Mouse (Mus musculus) c-Kit-positive CD71-negative TER-119-negative erythroid progenitor cells, embryonic 14.5 days (primary cell): ENCODE data around the gene Flrt2.

Source experiments
- DNase-seq: peaks from one replicate; pipeline ENCODE4 v3.0.0-alpha.2; 2013; ENCODE audit warnings: low read depth

Gene Flrt2

GRCm38 (mm10) chr12:95734075-95734474 is 42.0 kb downstream of the Flrt2 start:
- no peak for DNase-seq

DNA sequence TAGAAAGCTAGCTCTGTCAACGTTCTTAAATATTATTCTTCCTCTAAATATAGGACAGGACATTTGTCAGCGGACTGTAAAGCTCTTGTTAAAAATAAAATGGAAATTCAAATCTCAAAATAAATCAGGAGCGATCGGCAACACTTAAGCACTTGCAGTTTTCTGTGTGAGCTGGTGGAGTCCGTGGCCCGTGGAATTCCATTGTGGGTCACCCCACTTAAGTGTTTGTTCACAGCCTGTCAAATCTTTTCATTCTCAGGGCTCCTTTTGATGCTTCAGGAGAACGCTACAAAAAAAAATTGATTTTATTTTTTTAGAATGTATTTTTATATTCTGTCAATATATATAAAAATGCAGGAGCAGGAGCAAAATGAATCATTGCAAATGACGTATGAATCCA is 45.5 kb downstream of the Flrt2 start:
- no peak for DNase-seq

DNA sequence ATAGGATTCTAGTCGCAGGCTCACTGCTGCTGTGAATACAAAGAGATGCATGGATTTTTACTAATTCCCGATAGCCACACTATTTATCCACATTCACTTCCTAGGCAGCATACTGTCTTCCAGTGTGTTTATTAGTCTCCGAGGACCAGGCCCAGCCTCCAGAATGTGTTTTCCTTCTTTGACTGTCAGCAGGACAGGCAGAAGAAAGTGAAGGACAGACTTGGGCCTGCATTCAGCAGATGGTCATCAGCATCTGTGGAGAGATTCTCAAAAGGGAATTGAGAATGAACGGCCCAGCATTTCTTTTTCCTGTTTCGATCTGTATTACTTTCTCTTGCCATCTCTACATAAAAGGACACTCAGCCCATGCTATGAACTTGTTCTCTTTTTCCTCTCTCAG is 46.0 kb downstream of the Flrt2 start:
- DNase-seq: no peak

DNA sequence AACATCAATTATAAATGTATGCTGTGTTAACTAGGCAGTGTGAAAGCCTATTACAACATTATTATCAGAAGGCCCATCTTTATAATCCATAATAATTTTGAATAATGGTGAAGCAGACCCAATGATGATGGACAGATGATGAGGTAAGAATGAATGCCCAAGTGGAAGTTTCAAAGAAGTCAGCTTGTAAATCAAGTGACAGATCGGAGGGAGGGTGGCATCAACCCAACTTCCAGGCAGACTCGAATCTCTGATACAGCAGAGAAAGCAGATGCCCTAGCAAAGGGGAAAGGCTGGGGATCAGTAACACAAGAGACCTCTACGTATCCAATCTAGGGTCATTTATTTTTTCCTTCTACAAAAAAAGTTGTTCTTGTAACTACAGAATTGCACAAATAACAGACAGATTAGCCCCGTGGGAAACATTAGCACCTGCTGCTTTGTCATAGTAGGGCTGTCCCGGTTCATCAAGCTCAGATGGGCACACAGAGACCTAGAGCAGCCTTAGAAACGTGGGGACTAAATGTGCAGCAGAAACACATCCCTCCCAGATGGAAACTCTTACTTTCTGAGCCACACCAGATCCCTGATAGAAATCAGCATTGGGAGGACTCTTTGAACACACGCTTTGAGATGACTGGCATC is 46.6 kb downstream of the Flrt2 start:
- no peak for DNase-seq

DNA sequence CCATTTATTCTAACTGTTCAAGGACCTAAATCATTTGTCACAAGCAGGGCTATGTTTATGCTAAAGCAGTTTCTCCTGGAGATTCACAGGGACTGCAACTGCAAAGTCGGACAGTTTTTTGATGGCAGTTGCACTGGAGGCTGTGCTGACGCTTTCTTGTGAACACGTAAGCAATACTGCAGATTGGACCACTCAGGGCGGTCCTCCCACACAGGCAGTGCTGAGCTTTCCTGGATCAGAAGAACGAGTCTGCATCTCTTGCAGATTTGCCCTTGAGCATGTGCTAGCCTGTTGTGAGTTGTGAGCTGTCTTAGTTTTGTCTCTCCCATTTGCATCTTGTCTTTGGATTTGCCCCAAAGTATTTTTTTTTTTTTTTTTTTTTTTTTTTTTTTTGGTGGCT is 47.7 kb downstream of the Flrt2 start:
- no peak for DNase-seq

DNA sequence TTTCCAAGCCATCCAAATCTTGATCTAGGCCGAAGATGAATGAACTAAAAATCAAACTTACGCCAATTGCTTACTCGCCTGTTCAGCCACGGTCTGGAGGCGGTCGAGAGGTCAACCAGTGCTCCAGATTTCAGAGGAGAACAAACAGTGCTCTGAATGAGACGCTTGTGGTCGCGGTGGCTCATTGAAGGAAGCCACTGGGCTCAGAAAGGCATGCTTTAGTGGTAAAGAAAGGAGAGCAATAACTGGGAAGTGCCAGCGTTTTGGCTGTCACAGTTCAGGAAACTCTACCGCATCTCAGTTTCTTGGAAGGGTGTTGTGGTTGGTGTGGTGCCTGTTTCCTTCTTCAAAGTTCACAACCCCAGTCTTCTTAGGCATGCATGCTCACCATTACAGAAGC is 49.3 kb downstream of the Flrt2 start:
- no peak for DNase-seq

DNA sequence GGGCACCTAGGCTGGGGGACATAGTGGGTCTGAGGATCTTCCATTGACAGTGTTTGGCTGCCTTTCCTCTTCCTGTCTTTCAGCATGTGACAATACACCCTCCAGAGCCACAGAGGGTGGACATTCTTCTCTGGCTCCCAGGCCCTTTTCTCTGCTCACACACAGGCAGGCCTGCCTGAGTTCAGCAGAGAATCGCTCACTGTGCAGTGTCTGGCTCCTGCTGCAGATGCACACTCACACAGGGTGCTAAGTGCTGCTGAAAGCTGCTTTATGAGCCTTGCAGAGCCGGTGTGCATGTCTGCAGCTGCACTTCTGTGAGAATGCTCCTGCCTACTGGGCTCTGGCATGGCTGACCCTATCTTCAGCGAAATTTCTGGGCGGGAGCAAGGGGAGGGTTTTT is 52.3 kb downstream of the Flrt2 start:
- no peak for DNase-seq

GRCm38 (mm10) chr12:95746856-95747579 is 55.0 kb downstream of the Flrt2 start:
- peak; percentile 42 for DNase-seq

- DNase-seq: no peak
These were observed 56.7 kb downstream of the Flrt2 start for GRCm38 (mm10) chr12:95748760-95749159.

GRCm38 (mm10) chr12:95749248-95749647 is 57.2 kb downstream of the Flrt2 start:
- DNase-seq: no peak

- no peak for DNase-seq
These were observed 67.3 kb downstream of the Flrt2 start for GRCm38 (mm10) chr12:95759212-95759746.

- DNase-seq: no peak
These were observed 73.2 kb downstream of the Flrt2 start for GRCm38 (mm10) chr12:95765255-95765654.

DNA sequence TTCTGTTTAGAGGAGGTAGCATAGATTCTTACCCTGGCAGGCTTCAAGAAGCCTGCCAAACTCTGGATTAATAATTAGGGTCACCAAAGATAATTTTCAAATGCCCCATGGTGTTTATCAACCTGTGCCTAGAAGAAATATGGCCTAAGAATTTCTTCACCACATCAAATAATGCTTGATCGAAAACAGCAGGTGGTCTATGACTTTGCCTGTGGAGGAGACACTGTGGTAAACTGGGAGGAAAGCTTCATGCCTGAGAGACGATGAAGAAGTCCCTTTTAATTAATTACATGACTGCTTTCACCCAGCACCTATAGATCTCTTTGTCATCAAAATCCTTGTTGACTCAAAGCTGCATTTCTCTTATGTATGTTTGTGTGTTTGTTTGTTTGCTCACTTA is 77.0 kb downstream of the Flrt2 start:
- no peak for DNase-seq

GRCm38 (mm10) chr12:95770251-95770650 is 78.2 kb downstream of the Flrt2 start:
- DNase-seq: no peak

DNA sequence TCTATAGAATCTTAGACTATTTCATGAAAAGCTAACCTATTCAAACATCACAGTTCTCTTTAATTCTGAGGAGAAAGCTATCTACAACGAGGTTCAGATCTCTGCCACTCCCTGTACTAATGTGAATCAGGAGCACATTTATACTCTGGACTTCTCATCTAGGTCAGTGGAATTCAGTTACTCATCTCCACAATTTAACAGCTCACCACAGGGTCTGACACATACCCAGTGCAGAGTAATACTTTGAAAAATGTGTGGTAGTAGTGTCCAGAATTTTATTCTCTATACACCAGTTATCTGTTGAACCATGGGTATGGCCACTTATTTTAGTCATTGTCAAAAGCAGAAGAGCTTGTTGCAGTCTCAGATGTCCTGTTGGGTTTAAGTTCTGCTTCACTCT is 98.1 kb downstream of the Flrt2 start:
- no peak for DNase-seq

DNA sequence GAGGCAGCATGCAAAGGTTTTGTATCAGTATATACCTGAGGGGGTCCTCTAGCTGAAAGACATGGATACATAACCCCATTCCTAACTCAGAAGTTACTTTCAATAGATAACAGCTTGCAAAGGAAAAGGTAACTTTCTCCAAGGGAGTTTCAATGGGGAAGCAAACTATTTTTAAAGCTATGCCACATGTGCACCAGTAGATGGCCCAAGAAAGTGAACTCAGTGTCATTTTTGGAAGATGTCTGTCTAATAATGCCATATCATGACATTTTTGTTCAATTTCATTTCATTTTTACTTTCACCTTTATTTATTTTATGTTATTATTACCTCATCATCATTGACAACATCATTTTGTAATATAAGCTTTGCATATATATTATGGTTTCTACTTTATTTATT is 124.6 kb downstream of the Flrt2 start:
- DNase-seq: no peak
